ENCODE assay signal across 11 mouse cellular contexts in the genomic region with DNA sequence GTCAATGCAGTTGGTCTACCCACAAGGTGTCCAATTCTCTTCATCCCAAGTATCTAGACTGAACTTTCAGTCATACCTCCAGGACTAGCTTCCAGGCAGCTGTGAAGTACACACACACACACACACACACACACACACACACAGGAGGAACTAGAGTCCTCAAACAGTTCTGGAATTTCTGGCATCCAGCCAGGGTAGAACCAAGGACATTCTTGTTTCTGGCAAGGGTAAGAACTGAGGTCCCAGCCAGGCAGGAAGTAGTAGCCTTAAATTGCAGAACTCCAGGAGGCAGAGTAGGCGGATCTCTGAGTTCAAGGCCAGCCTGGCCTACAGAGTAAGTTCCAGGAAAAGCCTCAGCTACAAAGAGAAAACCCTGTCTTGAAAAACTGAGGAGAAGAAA.
DNase-seq lines count a peak whose midpoint lies in the region; ATAC-seq lines count a peak whose summit lies in the region.
"Had no signal": no experiment of that assay in that cellular context is flagged by ENCODE, and none has a peak within 500 bp of the region (broad histone marks: within the 10 kb centered on the region; RNA-seq: fewer than 3 reads in every experiment).

No protein-coding gene starts in this region.

- no peak overlapping the region for H3K27ac ChIP-seq in kidney, embryonic 14.5 days (ENCODE audit: low read depth, low read length)
- H3K27ac ChIP-seq in forebrain, embryonic 13.5 days: no peak overlapping the region
- H3K27ac ChIP-seq in forebrain, embryonic 14.5 days (ENCODE audit: low read depth, low read length): no peak overlapping the region
- H3K27ac ChIP-seq in hindbrain, embryonic 14.5 days: no peak overlapping the region
- H3K27ac ChIP-seq: macrophage had no signal

- WGBS in kidney, embryonic 14.5 days: 82% methylated on average over 1 of the region's 1 CpGs
- 90% methylated on average over 1 of the region's 1 CpGs for WGBS in forebrain, embryonic 13.5 days
- WGBS in forebrain, embryonic 14.5 days: 80% methylated on average over 1 of the region's 1 CpGs
- whole genome bisulfite sequencing in hindbrain, embryonic 14.5 days: 75% methylated on average over 1 of the region's 1 CpGs

- no peaks in the 10 kb centered on the region for H3K4me1 ChIP-seq in kidney, embryonic 14.5 days (ENCODE audit: control insufficient read depth, insufficient read depth, low read length)
- no peaks in the 10 kb centered on the region for H3K4me1 ChIP-seq in forebrain, embryonic 13.5 days
- H3K4me1 ChIP-seq in forebrain, embryonic 14.5 days (ENCODE audit: control insufficient read depth, insufficient read depth, low read length): no peaks in the 10 kb centered on the region
- H3K4me1 ChIP-seq in hindbrain, embryonic 14.5 days (replicated peaks; ENCODE audit: control insufficient read depth, insufficient read depth, low read length): no peaks in the 10 kb centered on the region

- intact Hi-C loops in heart, postnatal 14 days (cut with DNase I): no loop called here

- no peak overlapping the region for H3K4me2 ChIP-seq in kidney, embryonic 14.5 days (replicated peaks; ENCODE audit: low read depth, low read length)
- no peak overlapping the region for H3K4me2 ChIP-seq in forebrain, embryonic 13.5 days
- H3K4me2 ChIP-seq in forebrain, embryonic 14.5 days (ENCODE audit: low read length): no peak overlapping the region
- H3K4me2 ChIP-seq in hindbrain, embryonic 14.5 days (replicated peaks): no peak overlapping the region

- no peak overlapping the region for H3K9ac ChIP-seq in kidney, embryonic 14.5 days (ENCODE audit: low read depth, low read length)
- H3K9ac ChIP-seq in forebrain, embryonic 13.5 days: no peak overlapping the region
- H3K9ac ChIP-seq in forebrain, embryonic 14.5 days (ENCODE audit: low read length): no peak overlapping the region
- no peak overlapping the region for H3K9ac ChIP-seq in hindbrain, embryonic 14.5 days

- no peaks in the 10 kb centered on the region for H3K36me3 ChIP-seq in kidney, embryonic 14.5 days (ENCODE audit: control insufficient read depth, insufficient read depth, low read length)
- no peaks in the 10 kb centered on the region for H3K36me3 ChIP-seq in forebrain, embryonic 13.5 days (ENCODE audit: poor library complexity, severe bottlenecking)
- H3K36me3 ChIP-seq in forebrain, embryonic 14.5 days (ENCODE audit: control insufficient read depth, insufficient read depth, low read length): no peaks in the 10 kb centered on the region
- no peaks in the 10 kb centered on the region for H3K36me3 ChIP-seq in hindbrain, embryonic 14.5 days (replicated peaks; ENCODE audit: control insufficient read depth, insufficient read depth)

- DNase-seq in kidney, adult 18-20 months: peak; percentile 12
- peak; percentile 94 for DNase-seq in ZHBTc4 (ENCODE audit: low read depth, low spot score)
- DNase-seq in heart, postnatal 14 days: peak; percentile 13 to 18
- peak; percentile 12 to 20 for DNase-seq in lung, postnatal 4 days
- no peak for DNase-seq in forebrain, embryonic 14.5 days (ENCODE audit: low spot score)
- DNase-seq in hindbrain, embryonic 14.5 days (ENCODE audit: low spot score): no peak
- DNase-seq: cerebellum, postnatal 36 days had no signal

- H3K9me3 ChIP-seq in kidney, embryonic 14.5 days (ENCODE audit: control insufficient read depth, low read length): no peaks in the 10 kb centered on the region
- no peaks in the 10 kb centered on the region for H3K9me3 ChIP-seq in forebrain, embryonic 13.5 days (replicated peaks)
- H3K9me3 ChIP-seq in forebrain, embryonic 14.5 days (replicated peaks; ENCODE audit: control insufficient read depth, low read length): no peaks in the 10 kb centered on the region
- H3K9me3 ChIP-seq in hindbrain, embryonic 14.5 days (ENCODE audit: control insufficient read depth, low read length): no peaks in the 10 kb centered on the region

- no peak for ATAC-seq in kidney, embryonic 14.5 days (ENCODE audit: low FRiP score, low TSS enrichment)
- no peak for ATAC-seq in forebrain, embryonic 13.5 days
- no peak for ATAC-seq in forebrain, embryonic 14.5 days
- ATAC-seq in hindbrain, embryonic 14.5 days (ENCODE audit: low FRiP score): no peak

- H3K27me3 ChIP-seq in kidney, embryonic 14.5 days (ENCODE audit: control insufficient read depth, insufficient read depth, low read length): no peaks in the 10 kb centered on the region
- no peaks in the 10 kb centered on the region for H3K27me3 ChIP-seq in forebrain, embryonic 13.5 days
- H3K27me3 ChIP-seq in forebrain, embryonic 14.5 days (replicated peaks; ENCODE audit: control insufficient read depth, insufficient read depth, low read length): no peaks in the 10 kb centered on the region
- H3K27me3 ChIP-seq in hindbrain, embryonic 14.5 days (ENCODE audit: control insufficient read depth, insufficient read depth, low read length): no peaks in the 10 kb centered on the region

- H3K4me3 ChIP-seq in kidney, embryonic 14.5 days (ENCODE audit: low read length): no peak overlapping the region
- no peak overlapping the region for H3K4me3 ChIP-seq in forebrain, embryonic 13.5 days
- H3K4me3 ChIP-seq in forebrain, embryonic 14.5 days (ENCODE audit: low read depth, low read length): no peak overlapping the region
- no peak overlapping the region for H3K4me3 ChIP-seq in hindbrain, embryonic 14.5 days (replicated peaks; ENCODE audit: low read length)
- H3K4me3 ChIP-seq: myocyte had no signal

Comparison
In these comparisons a context has a peak if more than half of its experiments do, and no peak if none do; other contexts are left out.
1. DNase-seq: peak in kidney, adult 18-20 months (single experiment), ZHBTc4 (single experiment), heart, postnatal 14 days (2 of 2) and lung, postnatal 4 days (2 of 2); none in forebrain, embryonic 14.5 days (single experiment) and hindbrain, embryonic 14.5 days (single experiment).